Mouse (Mus musculus): Measurements from ENCODE around the gene Mrps6.

The Mrps6 gene

DNA sequence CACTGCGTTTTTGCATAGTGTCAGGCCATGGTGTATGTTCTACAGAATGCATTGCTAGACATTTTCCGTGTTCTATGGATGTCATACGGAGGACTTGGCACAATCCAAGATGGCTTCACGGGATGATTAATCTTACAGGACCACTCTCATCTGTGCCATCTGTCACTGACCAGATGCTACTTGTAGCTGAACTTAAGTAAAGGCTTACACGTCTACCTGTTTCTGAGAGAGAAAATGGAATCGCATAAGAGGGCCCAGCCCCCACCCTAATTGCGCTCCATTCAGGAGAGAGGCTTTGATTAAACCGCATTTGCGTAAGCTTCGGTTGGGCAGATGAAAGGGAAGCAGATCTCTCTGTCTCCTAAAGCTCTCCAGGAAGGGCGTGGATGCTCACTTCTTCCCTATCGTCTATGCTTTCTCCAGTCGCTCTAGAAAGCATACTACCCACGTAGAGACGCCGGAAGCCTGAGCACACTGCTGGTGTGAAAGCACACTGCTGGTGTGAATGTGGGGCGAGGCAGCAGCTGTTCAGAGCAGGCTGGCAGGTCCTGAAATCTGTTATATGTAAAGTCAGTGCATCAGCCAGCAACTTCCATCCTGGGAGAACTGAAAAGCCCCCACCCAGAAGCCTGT lies 62.9 kb downstream of the Mrps6 start:
- DNase-seq (ENCODE audit: extremely low read depth, low read depth) = no peak

DNA sequence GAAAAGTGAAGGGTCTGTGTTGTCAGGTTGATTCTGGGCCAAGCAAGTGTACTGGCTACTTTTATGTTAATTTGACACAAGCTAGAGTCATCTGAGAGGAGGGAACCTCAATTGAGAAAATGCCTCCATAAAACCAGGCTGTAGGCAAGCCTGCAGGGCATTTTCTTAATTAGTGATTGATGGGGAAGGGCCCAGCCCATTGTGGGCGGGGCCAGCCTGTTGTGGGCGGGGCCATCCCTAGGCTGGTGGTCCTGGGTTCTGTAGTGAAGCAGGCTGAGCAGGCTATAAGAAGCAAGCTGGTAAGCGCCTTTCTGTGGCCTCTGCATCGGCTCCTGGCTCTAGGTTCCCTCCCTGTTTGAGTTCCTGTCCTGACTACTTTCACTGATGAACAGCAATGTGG lies 69.2 kb downstream of the Mrps6 start:
- no peak for DNase-seq (ENCODE audit: extremely low read depth, low read depth)

DNA sequence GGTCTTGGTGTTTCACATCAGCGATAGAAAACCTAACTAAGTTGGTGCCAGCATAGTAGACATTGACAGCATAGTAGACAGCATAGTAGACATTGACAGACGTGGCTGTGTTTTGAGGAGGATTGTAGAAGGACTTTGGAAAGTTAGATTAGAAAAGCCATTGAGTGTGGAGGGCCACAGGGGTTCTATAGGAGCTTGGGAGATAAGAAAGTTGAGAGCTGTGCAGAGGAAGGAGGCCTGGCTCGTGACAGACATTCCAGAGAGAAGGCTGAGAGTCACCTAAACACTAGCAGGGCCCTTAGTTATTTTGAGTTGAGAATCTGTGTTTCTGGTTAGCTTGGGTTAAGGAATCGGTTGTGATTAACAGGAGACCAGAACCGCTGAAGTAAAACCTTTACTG lies 69.6 kb downstream of the Mrps6 start:
- DNase-seq (ENCODE audit: extremely low read depth, low read depth) = no peak

DNA sequence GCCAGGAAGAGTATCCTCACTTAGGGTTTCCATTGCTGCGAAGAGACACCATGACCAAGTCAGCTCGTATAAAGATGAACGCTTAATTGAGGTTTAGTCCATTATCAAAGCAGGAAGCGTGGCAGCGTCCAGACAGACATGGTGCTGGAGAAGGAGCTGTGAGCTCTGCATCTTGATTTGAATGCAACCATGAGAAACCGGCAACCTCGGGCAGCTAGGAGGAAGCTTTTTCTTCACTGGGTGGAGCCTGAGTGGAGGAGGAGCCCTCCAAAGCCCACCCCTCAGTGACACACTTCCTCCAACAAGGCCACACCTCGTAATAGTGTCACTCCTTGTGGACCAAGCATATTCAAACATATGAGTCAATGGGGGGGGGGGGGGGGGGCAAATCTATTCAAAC lies 71.8 kb downstream of the Mrps6 start:
- DNase-seq (ENCODE audit: extremely low read depth, low read depth) = peak; percentile 14

DNA sequence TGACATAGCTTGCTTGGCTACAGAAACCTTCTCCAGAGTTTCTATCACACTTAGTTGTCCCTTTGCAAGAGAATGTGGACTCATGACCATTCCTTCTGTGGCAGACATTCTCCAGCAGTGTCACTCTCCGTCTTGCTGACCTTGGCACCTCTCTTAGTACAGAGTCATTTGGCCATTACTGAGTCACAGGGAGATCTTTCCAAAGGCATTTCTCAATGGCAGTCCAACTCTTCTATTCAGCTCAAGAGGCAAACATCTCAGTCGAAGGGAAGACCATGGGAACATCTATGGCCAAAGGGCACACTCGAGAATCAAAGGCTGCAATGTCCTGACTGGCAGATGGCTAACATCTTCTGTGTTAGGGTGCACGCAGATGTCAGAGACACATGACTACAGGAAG lies 74.4 kb downstream of the Mrps6 start:
- no peak for DNase-seq (ENCODE audit: extremely low read depth, low read depth)

DNA sequence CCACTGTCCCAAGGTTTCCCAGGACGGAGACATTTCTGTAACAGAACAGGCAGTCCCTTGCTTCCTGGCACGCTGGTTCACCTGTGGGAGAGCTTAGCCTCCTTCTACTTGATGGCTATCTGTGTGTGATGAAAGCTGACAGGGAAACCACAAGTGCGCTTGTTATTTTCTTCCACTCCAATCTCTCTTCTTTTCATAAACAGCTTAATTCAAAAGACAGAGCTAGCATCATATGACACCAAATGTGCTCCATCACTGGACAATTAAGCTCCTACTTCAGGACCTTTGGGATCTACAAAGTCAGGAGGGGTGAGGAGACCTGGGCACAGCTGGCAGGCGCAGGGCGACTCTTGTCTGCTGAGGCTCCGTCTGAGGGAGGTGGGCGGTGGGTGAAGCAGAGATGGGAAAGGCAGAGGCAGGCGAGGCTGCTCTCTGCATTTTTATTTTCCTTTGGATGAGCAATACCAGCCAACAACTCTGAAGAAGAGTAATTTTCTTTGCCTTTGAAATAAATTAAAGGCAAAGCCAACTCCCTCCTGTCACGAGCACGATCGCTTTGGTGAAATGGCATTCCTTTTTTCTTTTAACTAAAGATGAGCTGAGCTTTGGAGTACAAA lies 76.2 kb downstream of the Mrps6 start:
- DNase-seq (ENCODE audit: extremely low read depth, low read depth) = no peak

DNA sequence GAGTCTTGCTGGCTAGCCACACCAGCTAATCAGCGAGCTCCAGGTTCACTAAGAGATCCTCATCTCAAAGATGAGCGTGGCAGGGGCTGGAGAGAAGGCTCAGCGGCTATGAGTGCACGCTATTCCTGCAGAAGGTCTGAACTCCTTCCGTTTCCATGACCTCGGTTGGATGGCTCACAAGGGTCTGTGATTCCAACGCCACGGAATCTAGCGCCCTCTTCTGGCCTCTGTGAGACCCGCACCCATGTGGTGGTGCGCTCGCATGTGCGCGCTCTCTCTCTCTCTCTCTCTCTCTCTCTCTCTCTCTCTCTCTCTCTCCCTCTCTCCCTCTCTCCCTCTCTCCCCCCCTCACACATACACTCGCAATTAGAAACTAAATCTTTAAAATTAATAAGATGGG lies 78.2 kb downstream of the Mrps6 start:
- no peak for DNase-seq (ENCODE audit: extremely low read depth, low read depth)

DNA sequence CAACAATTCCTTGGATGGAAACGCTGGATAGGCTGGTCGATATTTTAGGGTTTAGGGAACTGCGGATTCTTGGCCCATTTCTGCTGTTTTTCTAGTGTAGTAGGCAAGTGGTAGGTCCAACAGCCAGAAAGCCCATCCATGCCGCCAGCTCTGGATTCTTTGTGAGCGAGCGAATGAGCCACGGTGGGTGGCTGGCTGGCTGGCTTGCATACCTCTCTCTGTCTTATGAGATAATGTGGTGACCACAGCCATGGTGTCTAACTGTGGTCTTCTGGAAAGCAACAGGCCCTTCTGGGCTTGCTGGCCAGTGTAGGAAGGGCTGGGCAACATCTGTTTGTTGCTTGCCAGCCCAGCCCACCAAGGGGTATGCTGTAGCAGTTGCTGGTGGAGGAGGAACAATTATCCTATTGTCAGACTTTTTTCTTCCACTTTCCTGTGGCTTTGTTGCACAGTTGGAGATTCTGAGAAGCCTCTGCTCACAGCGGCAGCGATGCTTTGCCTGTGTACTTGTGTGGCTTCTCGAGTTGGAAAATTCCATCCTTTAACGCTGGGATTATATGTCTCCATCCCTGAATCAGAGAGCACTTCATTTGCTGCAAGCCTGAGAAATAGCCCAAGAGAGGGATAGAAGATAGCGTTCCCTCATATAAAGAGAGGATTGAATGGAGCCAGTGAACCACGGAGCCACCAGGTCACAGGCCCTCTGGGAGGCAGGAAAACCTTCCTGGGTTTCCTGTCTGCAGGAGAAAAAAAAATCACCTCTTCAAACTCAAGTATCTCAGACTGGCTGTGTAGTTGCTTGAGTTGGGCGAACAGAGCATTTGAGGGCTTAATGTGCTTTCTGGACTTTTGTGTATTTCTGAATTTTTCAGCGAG lies 81.6 kb downstream of the Mrps6 start:
- no peak for DNase-seq (ENCODE audit: extremely low read depth, low read depth)

DNA sequence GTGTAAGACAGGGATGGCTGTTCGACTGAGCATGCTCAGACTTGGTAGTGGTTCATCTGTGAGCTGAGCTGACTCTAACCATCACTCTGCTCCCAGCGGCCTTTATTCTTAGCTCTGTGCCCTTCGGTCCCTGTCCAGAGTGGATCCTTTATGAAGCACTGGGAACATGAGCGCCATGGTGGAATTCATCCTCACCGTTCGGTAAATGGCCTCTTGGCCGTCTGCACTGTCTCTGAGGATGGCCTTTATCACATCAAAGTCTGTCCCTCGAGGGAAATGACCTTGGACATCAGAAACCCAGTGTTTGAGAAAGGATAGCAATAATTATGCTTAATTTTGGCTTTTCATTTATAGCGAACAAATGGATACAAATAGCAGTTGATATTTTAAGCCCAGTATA lies 82.3 kb downstream of the Mrps6 start:
- DNase-seq (ENCODE audit: extremely low read depth, low read depth) = no peak

DNA sequence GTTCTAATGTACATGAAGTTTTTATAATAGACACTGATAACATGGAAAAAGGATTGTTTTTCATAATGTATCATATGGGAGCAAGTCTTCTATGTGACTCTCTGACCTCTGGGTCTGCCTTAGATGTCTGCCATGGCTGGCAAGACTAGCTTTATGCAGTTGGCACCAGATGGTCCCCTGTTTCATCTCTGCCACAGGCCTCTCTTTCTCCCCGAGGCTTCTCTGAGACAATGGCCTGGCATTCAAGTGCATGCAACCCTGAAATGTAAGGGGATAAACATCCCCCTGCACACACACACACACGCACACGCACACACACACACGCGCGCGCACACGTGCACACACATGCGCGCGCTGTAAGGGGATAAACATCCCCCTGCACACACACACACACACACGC lies 83.0 kb downstream of the Mrps6 start:
- DNase-seq (ENCODE audit: extremely low read depth, low read depth) = no peak

DNA sequence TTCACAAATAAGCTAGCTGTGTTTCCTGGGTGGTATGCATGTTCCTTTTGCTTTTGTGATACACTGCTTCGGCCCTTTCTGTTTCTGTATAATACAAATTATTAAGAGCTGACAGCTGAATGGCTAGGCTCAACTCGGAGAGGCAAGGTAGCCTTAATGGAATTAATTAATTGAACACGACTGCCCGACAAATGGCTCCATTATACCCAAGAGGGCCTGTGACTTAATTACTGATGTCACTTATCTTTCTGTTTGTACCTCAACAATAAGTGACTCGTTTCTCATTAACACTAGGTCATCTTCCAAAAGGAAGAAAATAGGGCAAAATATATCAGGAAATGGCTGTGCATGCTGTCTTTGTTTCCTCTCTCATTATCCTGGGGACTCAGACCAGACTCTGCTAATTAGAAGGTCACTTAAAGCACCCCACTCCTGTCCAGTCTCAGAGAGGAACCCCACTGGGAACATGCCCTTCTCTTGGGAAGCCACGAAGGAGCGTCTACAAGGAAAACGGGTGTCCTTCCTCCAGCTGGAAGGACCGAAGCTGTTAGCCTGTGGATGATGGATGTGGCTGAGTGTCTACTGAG lies 84.4 kb downstream of the Mrps6 start:
- DNase-seq (ENCODE audit: extremely low read depth, low read depth) = no peak

DNA sequence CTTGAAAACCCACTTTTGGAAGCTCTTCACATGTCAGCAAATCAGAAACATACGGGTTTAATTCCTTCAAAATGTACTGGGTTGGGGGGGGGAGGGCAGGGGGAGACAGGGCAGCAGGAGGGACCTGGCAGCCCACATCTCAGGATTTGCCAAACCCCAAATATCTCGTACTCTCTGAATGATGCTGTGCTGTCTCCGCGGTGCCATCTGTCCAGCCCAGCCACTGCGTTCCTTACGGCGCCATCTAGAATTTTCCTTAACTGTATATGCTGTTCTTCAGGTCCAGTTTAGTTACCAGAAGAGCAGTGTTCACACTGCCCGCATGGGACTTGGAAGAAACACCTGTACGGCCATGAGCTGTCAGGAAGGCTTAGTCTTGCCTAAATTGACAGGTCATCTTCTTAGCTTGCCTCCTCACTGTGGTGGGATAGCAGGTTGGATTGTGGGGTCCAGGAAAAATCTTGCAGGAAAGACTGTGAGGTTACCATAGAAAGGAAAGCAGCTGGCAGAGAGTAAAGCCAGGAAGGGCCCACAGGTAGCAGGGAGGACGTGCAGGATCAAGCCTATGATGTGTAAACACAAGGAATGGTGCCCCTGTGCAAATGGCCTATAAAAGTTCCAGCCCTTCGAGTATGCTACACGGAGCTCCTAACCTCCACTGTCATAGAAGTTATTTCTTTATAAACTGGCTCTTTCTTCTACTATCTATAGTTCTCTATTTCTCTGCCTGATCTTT lies 89.7 kb downstream of the Mrps6 start:
- no peak for DNase-seq (ENCODE audit: extremely low read depth, low read depth)

DNA sequence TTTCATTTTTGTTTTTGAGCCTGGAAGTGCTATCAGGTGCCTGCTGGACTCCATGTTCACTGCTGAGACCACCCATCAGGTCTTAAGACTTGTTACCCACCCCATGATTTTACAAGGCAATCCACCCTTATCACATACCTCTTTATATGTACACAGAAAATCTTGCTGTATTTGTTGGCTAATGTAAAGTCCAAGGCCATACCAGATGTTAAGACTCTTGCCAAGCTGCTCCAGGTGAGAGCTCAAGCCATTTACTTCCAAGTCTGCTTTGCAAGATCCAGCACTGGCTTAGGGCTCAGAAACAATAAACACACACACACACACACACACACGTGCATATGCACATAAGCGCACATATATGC lies 90.3 kb downstream of the Mrps6 start:
- DNase-seq (ENCODE audit: extremely low read depth, low read depth) = no peak

DNA sequence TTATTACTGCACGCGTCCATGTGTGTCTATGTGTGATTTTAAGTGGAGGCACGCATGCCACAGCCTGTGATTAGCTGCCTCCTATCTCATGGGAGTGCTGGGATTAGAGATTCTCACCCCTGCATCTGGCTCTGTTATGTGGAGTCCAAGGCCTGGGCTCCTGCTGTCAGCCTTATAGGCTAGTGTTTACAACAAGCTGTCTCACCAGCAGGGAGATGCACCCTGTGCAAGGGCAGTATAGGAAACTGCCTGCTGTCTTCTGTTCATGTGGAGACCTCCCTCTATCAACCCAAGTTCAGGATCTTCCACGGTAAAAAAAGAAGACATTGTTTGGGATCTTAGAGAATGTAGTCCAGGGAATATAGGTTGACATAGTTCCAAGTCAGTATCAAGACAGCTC lies 92.9 kb downstream of the Mrps6 start:
- no peak for DNase-seq (ENCODE audit: extremely low read depth, low read depth)

DNA sequence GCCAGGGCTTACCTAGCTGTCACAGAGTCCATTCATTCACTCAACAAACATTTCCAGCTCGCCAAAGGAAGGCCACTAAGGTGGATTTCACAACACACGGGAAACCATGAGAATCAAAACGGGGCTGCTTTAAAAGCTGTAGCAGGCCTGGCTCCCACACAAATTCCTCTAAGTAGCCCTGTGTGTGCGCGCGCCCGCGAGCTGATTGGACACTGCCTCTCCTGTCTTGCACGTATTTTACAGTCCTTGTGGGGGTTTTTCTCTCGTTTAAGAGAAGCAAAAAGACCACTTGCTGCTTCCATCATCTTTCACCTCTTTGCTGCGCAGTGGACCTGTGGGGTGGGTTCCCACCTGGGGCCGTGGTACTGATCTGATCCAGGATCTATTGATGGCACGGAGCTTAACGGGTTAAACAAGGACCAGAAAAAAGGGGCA lies 100.0 kb downstream of the Mrps6 start:
- DNase-seq (ENCODE audit: extremely low read depth, low read depth) = no peak

DNA sequence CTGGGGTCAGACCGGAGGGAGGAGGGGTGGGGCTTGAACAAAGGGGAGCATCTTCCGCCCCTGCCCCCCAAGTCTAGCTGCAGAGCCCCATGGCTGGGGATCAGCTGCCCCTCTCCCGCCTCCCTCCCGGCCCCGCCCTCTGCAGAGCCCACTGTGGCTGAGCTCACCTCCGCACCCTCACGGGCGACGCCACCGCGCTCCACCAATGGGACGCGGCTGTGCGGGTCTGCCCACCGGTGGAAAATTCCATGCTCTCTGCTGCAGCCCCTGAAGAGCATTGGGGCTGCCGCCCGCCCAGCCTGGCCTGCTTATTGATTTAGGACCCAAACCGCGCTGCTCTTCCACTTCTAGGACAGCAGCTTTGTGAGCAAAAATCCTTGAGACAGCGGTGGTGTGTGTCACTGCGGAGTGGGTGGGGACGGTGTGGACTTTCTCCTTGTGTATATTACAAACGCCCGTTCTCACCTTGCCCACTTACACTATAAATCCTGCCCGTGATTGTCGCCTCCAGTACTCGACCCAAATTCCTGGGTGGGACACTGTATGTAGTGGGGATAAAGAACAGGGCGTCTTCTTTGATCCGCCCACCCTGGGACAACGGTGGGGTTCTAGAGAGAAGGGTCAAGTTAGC lies 100.5 kb downstream of the Mrps6 start:
- no peak for DNase-seq (ENCODE audit: extremely low read depth, low read depth)

DNA sequence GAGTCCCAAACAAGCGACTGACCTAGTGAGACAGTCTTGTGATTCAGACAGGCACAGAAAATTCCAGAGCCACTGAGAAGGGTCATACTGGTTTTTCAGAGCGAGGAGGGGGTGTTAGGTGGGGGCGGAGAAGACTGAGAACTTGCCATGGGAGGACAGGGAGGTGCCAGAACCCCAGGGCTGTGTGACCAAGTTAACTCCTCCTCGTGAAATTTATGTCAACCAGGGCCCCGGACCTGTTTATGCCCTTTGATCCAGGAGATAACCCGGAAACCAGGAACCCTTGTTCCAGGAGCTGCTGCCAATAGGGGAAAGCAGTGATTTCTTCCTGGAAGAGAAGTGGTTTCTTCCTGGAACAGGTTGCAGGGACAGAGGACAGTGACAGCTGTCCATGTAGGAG lies 101.0 kb downstream of the Mrps6 start:
- DNase-seq (ENCODE audit: extremely low read depth, low read depth) = no peak

Data from MEL-GATA-1-ER (cell line).